Mouse (Mus musculus) kidney, postnatal 0 days (tissue): ENCODE measurements around the gene Hmgcll1. TPM values are rescaled to one million over a fixed set of nuclear protein-coding genes. Genes with fewer than 3 reads are reported as not detected.
"Not testable (repeated sequence)": the region's sequence is repeated elsewhere in the genome, so short reads cannot be mapped to it uniquely, and the experiment has no call there.

Experiments
- ATAC-seq: fragments of 200-750 bp; cut with Nextera tagmentation; replicated peaks from 2 replicates; pipeline ENCODE4 v1.8.0; 2017; ENCODE audit warnings: low read depth, moderate number of reproducible peaks, moderate TSS enrichment, moderate library complexity; ENCODE audit not compliant: low FRiP score
- DNase-seq: peaks from one replicate; pipeline ENCODE4 v3.0.0-alpha.2; 2016; ENCODE audit warnings: low spot score
- H3K27ac ChIP-seq: fragments of 300-500 bp; sonication (generic); 2 replicates; pipeline ENCODE4 v1.5.1; 2014; ENCODE audit warnings: mild to moderate bottlenecking
- H3K27me3 ChIP-seq: fragments of 300-500 bp; sonication (generic); 2 replicates; pipeline ENCODE4 v1.6.1; 2014; ENCODE audit warnings: low read length, mixed read lengths; ENCODE audit not compliant: insufficient read depth
- H3K36me3 ChIP-seq: fragments of 300-500 bp; sonication (generic); 2 replicates; pipeline ENCODE4 v1.6.1; 2014; ENCODE audit warnings: low read length, mixed read lengths; ENCODE audit not compliant: insufficient read depth
- H3K4me1 ChIP-seq: fragments of 300-500 bp; sonication (generic); replicated peaks from 2 replicates; pipeline ENCODE4 v1.6.1; 2014; ENCODE audit warnings: antibody characterized with exemption, low read length, mixed read lengths; ENCODE audit not compliant: insufficient read depth
- H3K4me2 ChIP-seq: fragments of 300-500 bp; sonication (generic); 2 replicates; pipeline ENCODE4 v1.6.1; 2014; ENCODE audit warnings: mild to moderate bottlenecking, low read length, moderate library complexity, mixed read lengths
- H3K4me3 ChIP-seq: fragments of 300-500 bp; sonication (generic); replicated peaks from 2 replicates; pipeline ENCODE4 v1.5.1; 2014; ENCODE audit warnings: low read depth, low read length
- H3K9ac ChIP-seq: fragments of 300-500 bp; sonication (generic); 2 replicates; pipeline ENCODE4 v1.6.1; 2014; ENCODE audit warnings: low read depth, low read length
- H3K9me3 ChIP-seq: fragments of 300-500 bp; sonication (generic); replicated peaks from 2 replicates; pipeline ENCODE4 v1.6.1; 2016; ENCODE audit warnings: low read length, inconsistent platforms, mixed read lengths
- CTCF ChIP-seq: IDR thresholded peaks from 2 replicates; pipeline ENCODE4 v1.5.1; 2016; ENCODE audit warnings: antibody characterized with exemption, low read depth, mild to moderate bottlenecking, moderate library complexity
- WGBS: fragments of 180-500 bp; shearing (Covaris S2); extraction: QIAGEN DNeasy Blood & Tissue Kit; methylation state at CpG from one replicate; pipeline ENCODE4 v1.1.7; 2014; 5-methylcytosine and 5-hydroxymethylcytosine counted together
- polyA plus RNA-seq: library from polyadenylated mRNA; unstranded; fragments of >200 nt; fragmentation: Nextera tagmentation; extraction: Ambion mirVana; gene quantifications from 2 replicates; pipeline ENCODE4 v1.2.1, GENCODE M21; 2015

The Hmgcll1 gene
- polyA plus RNA-seq, 1 experiment from 2014 or later: 2.1 TPM

DNA sequence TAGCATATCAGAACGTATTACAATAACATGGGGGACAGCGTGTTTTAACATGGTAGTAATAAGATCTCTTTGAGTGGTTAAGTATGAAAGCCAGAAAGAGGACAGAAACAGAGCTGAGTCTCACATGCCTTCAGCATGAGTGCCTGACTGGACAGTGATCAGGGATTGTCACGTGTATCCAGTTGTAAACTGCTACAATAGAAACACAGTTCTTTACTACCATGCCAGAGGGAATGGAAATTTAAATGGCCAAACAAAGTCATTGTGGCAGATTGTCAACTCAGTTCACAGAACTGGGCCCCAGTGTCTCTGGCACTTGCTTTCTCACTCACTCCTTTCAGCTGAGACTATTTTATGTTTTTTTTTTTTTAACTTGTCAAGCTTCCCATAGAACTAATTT lies 85.3 kb downstream of the Hmgcll1 start:
- ATAC-seq (no peak), DNase-seq (no peak)
- H3K4me3 ChIP-seq: no peak overlapping the region
- no peaks in the 10 kb centered on the region for H3K4me1 ChIP-seq
- H3K27me3 ChIP-seq: no peaks in the 10 kb centered on the region
- no peaks in the 10 kb centered on the region for H3K9me3 ChIP-seq
- H3K27ac ChIP-seq: no peak overlapping the region
- 78% methylated on average over 3 of the region's 3 CpGs for WGBS
- no peaks in the 10 kb centered on the region for H3K36me3 ChIP-seq
- H3K4me2 ChIP-seq: no peak overlapping the region
- H3K9ac ChIP-seq: no peak overlapping the region
- TF ChIP-seq CTCF: no peak

DNA sequence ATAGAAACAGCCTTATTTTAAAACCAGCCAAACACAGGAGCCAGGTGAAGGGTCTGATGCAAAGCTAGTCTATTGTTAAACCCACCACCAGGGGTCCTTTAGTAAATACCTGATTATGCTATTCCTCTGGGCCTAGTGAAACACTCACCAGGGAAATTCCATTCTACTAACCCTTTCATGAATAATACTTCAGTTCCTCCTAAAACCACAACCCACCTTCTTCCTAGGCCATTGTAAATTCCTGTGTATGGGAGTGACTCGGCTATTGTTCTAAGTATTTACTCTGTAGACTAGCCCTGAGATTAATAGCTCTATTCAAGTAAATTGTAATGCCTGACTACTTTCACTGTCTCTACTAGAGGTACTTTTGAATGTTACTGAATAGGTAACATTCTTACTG lies 89.8 kb downstream of the Hmgcll1 start:
- not testable (repeated sequence) for ATAC-seq, H3K4me2 ChIP-seq, H3K27me3 ChIP-seq, DNase-seq, H3K4me3 ChIP-seq, H3K36me3 ChIP-seq, H3K9ac ChIP-seq, H3K27ac ChIP-seq, H3K4me1 ChIP-seq, H3K9me3 ChIP-seq
- 77% methylated on average over 1 of the region's 1 CpGs for WGBS

DNA sequence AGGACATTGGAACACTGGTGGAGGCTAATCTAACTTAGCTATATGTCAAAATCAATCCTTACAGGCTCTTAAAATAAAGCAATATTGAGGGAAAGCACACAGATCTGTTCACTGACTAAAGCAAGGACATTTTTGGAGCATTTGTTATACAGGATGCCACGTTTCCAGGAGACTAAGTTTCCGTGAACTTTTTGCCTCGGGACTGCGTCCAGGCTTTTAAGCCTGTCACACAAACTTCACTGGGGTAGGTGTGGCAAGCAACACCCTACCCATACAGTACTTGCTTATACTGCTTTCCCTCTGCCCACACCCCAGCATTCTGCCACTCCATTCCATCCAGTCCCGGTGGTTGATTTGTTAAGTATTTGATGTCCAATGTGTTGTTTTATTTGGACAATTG lies 90.2 kb downstream of the Hmgcll1 start:
- no peaks in the 10 kb centered on the region for H3K27me3 ChIP-seq
- H3K4me3 ChIP-seq: no peak overlapping the region
- no peak overlapping the region for H3K4me2 ChIP-seq
- no peak for TF ChIP-seq CTCF
- WGBS: 82% methylated on average over 5 of the region's 5 CpGs
- H3K4me1 ChIP-seq: no peaks in the 10 kb centered on the region
- no peak overlapping the region for H3K27ac ChIP-seq
- ATAC-seq: no peak
- H3K9ac ChIP-seq: no peak overlapping the region
- H3K36me3 ChIP-seq: no peaks in the 10 kb centered on the region
- no peak for DNase-seq
- no peaks in the 10 kb centered on the region for H3K9me3 ChIP-seq

DNA sequence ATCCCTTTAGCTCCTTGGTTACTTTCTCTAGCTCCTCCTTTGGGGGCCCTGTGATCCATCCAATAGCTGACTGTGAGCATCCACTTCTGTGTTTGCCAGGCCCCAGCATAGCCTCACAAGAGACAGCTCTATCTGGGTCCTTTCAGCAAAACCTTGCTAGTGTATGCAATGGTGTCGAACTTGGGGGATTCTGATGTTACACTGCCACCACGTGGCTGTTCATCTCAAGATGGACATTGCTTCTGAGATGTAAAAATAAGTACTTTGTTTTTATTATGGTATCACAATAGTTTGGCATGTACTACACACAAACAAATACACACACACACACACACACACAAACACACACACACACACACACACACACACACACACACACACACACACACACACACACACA lies 108.2 kb downstream of the Hmgcll1 start:
- H3K4me3 ChIP-seq, ATAC-seq, H3K36me3 ChIP-seq, H3K9me3 ChIP-seq, H3K9ac ChIP-seq, H3K27me3 ChIP-seq, H3K27ac ChIP-seq, H3K4me2 ChIP-seq, H3K4me1 ChIP-seq: not testable (repeated sequence)
- DNase-seq: peak; percentile 80
- peak; percentile 75 for TF ChIP-seq CTCF
- WGBS: 4% methylated on average over 2 of the region's 2 CpGs

DNA sequence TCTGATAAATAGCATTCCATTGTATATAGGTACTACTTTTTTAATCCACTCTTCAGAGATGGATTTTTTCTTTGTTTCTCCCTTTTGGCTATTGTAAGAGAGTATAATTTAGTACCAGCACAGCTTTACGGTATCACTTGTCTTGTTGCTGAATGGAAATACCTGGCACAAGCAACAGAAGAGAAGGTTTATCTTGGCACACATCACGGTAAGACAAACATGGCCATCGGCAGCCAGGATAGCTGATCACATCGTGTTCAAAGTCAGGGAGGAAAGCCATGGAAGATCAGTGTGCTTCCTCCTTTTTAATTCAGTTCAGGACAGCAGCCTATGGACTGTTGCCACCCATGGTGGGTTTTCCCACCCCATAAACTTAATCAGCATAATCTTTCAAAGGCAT lies 109.6 kb downstream of the Hmgcll1 start:
- no peak overlapping the region for H3K9ac ChIP-seq
- no peaks in the 10 kb centered on the region for H3K27me3 ChIP-seq
- WGBS: 60% methylated on average over 4 of the region's 4 CpGs
- H3K4me3 ChIP-seq: no peak overlapping the region
- DNase-seq: no peak
- no peak for TF ChIP-seq CTCF
- no peak for ATAC-seq
- H3K36me3 ChIP-seq: no peaks in the 10 kb centered on the region
- H3K4me1 ChIP-seq: no peaks in the 10 kb centered on the region
- no peak overlapping the region for H3K4me2 ChIP-seq
- H3K9me3 ChIP-seq: no peaks in the 10 kb centered on the region
- H3K27ac ChIP-seq: no peak overlapping the region

DNA sequence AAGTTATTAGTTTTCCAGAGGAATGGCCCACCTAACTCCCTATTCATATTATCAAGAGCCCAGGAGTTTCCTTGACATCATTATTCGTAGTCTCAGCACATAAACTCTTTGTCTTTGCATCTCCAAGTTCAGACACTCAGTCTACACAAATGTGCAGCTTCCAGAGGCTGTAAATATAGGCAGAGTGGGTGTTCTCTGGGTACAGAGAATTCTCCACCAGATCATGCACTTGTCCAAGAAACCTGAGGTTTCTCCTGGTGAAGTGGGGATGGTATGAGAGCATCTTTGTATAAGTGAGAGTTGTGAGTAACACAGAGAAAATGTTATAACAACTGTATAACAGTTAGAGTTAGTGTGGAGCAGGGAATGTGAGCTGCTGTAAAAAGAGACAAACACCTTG lies 114.7 kb downstream of the Hmgcll1 start:
- TF ChIP-seq CTCF: no peak
- Histone ChIP-seq H3K36me3 (no peaks in the 10 kb centered on the region), H3K27me3 (no peaks in the 10 kb centered on the region), H3K9ac (no peak overlapping the region), H3K4me3 (no peak overlapping the region), H3K4me2 (no peak overlapping the region), H3K9me3 (no peaks in the 10 kb centered on the region), H3K27ac (no peak overlapping the region), H3K4me1 (no peaks in the 10 kb centered on the region)
- DNase-seq (no peak), ATAC-seq (no peak)
- WGBS: 71% methylated on average over 1 of the region's 1 CpGs

DNA sequence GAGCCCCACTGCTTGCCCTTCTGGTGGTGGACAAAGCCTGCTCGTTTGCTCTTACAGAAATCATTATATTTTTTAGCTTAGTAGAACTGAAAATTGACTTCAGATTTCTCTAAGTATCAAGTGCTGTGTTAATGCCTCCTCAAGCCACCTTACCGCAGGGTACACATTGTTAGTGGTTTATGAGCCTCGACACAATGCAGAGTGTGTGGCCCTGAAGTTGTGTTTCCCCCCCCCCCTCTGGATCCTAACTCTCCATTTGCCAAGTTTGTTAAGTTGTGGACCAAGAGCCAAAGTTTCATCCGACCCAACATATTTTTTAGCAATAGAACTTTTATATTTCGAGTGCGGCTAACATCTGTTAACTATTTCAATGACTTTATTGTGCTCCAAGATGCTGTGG lies 119.4 kb downstream of the Hmgcll1 start:
- H3K9me3 ChIP-seq: no peaks in the 10 kb centered on the region
- WGBS: 61% methylated on average over 6 of the region's 6 CpGs
- TF ChIP-seq CTCF: no peak
- no peak overlapping the region for H3K9ac ChIP-seq
- no peaks in the 10 kb centered on the region for H3K4me1 ChIP-seq
- H3K4me2 ChIP-seq: no peak overlapping the region
- H3K36me3 ChIP-seq: no peaks in the 10 kb centered on the region
- ATAC-seq (no peak), DNase-seq (no peak)
- H3K27me3 ChIP-seq: no peaks in the 10 kb centered on the region
- H3K4me3 ChIP-seq: no peak overlapping the region
- H3K27ac ChIP-seq: no peak overlapping the region
